Mouse (Mus musculus) stomach, postnatal 0 days (tissue): Measurements from ENCODE around the gene Pih1d1.

Experiments
- CTCF ChIP-seq: IDR thresholded peaks from 2 replicates; pipeline ENCODE4 v1.5.1; 2016; ENCODE audit warnings: antibody characterized with exemption, low read depth, mild to moderate bottlenecking, moderate library complexity
- EP300 ChIP-seq: optimal IDR thresholded peaks from 2 replicates; pipeline ENCODE3; 2016; ENCODE audit warnings: antibody characterized with exemption

DNA sequence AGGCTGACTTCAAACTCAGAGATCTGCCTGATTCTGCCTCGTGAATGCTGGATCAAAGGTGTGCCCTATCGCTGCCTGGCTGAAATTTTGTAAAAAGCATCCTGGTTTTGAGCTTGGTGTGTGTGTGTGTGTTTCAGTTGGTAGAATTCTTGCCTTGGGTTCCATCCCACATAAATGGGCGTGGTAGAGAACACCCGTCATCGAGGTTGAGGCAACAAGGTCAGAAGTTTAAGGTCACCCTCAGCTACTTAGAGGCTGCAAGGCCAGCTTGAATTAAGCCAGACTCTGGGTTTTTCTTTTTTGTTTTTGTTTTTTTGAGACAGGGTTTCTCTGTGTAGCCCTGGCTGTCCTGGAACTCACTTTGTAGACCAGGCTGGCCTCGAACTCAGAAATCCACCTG, 35.8 kb upstream of the Pih1d1 start:
- TF ChIP-seq CTCF (no peak), EP300 (no peak)
